Mouse (Mus musculus) CD4-positive, CD25-positive, alpha-beta regulatory T cell, adult 2 months (primary cell): ENCODE results near the gene Itgav.
"Not testable (repeated sequence)": the region's sequence is repeated elsewhere in the genome, so short reads cannot be mapped to it uniquely, and the experiment has no call there.

Experiments used
- DNase-seq: peaks from one replicate; pipeline ENCODE4 v3.0.0-alpha.2; 2012; ENCODE audit warnings: low read depth, low spot score

The Itgav gene

DNA sequence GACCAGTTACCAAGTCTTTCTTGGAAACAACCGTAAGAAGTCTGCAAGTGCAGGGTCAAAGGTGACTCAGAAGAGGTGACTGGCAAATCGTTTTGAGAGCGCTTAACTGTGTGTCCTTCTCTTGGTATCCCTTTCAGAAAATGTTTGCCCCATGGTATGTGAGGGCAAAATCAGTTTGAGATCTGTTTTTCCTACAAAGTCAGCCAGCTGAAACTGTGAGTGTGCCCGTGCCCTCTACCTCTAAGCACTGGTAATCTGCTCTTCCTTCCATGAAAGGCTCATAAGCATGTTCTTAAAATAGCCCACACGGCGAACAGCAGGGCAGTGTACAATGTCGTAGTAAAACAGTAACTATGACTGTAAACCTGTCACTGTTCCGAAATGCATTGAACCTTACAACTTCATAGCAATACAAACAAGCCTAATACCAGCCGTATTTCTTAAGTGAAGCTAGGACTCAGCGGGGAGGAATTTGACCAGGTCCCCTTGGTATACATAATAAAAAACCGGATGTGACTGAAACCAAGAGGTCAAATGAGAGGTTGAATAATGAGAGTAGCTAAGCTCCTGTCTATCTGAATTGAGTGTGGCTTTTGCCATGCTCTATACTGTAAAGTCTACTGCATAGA is 14.2 kb upstream of the Itgav start:
- DNase-seq, result no peak

DNA sequence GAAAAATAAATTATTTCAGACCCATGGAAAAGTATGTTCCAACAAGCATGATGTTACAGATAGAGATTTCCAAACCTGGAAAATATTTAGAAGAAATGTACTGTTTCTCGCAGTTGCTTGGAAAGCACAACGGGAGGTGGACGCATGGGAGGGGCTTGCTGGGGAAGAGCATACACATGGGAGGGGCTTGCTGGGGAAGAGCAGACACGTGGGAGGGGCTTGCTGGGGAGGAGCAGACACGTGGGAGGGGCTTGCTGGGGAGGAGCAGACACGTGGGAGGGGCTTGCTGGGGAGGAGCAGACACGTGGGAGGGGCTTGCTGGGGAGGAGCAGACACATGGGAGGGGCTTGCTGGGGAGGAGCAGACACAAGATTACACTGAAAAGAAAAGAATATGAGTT is 10.9 kb upstream of the Itgav start:
- DNase-seq, result not testable (repeated sequence)

DNA sequence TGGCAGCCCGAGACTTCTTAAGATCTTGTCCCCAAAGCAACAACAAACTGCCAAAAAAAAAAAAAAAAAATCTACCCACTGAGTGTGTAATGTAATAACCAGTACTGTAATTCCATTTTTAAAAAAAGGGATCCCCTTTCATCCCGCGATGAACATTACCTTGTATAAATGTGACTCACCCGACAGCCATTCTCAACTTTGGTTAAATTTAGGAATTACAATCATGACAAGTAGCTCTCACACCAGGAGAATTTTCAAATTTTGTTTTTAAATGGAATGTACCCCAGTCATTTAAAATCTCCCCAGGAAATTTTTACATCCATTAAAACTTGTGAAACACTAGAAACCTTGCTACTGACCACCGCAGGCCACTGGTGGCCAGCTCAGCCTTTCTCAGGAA is 10.3 kb upstream of the Itgav start:
- no peak for DNase-seq

DNA sequence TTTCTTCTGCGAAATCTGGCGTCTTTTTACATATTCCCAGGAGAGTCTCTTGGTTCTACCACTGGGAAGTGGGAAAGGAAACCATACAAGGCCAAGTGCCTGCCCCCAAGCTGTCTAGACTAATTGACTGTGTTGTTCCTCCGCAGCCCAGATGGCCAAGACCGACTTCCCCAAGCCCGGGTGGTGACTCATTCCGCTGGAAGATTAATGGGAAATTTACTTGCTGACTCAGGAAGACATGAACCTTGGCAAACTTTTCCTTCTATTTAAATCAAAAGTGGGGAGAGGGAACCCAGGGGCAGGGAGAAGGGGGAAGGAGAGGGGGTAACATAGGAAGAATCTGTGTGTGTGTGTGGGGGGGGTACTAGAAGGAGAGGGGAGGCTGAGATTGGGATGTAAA is 9.4 kb upstream of the Itgav start:
- no peak for DNase-seq

DNA sequence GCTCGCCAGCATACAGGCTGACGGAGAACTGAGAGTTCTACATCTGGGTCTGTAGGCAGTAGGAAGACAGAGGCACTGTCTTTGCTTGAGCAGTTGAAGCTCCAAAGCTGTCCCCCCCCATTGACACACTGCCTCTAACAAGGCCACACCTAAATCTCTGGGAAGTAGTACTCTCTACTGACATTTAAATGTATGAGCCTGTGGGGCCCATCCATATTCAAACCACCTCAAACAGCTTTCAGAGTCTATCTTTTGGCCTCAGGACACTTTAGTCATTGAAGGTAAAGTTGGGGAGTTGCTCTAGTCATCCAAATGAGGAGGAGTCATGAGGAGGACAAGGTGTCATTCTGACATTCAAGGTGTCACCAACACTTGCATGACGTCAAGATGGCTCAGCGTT is 5.9 kb upstream of the Itgav start:
- no peak for DNase-seq

DNA sequence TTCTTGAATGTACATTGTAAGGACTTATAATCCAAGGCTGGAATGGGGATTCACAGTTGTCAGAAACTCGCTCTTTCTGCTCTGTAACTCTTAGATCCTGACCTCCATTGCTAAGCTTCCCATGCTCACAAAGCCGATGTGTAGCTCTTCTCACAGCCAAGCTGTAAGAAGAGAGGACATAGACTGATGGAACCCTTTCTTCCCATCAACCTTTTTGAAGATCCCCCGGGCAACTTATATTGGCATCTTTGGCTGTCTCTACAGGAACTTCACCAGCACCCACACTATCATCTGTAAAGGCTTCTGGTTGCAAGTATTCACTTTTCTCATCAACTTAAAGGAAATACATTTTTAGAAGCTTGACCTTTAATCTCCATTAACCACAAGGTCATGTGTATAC is 2.6 kb upstream of the Itgav start:
- no peak for DNase-seq

DNA sequence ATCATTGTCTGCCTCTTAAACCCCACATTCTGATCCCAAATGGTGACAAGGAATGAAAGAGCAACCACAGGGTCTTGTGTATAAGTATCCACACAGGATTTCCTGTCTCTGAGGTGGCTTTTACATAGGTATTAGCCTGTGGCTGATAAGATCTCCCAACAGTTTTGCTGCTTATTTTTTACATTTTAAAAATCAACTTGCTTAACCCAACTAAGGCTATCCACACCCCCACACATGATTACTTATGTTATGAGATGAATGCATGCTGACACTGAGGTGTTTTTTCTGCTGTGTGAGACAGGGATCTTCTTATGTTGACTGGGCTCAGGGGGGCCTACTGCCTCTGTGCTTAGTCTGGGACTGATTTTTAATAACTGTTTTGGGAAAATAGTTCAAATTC is 1.3 kb upstream of the Itgav start:
- peak; percentile 54 for DNase-seq

DNA sequence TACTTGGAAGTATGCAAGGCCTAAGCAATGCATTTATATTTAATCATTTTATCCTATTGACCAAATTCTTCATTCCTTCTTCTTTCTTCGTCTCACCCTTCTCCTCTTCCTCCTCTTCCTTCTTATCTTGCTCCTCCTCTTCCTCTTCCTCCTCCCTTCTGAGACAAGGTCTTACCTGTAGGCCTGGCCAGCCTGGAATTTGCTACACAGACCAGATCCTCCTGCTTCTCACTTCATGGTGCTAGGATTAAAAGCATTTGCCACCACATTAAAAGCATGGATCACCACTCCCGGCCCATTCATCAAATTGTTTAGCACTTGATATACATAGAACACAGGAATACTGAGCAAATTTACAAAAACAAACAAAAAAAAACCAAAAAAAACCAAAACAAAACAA is 851 bp upstream of the Itgav start:
- DNase-seq, result peak; percentile 7

DNA sequence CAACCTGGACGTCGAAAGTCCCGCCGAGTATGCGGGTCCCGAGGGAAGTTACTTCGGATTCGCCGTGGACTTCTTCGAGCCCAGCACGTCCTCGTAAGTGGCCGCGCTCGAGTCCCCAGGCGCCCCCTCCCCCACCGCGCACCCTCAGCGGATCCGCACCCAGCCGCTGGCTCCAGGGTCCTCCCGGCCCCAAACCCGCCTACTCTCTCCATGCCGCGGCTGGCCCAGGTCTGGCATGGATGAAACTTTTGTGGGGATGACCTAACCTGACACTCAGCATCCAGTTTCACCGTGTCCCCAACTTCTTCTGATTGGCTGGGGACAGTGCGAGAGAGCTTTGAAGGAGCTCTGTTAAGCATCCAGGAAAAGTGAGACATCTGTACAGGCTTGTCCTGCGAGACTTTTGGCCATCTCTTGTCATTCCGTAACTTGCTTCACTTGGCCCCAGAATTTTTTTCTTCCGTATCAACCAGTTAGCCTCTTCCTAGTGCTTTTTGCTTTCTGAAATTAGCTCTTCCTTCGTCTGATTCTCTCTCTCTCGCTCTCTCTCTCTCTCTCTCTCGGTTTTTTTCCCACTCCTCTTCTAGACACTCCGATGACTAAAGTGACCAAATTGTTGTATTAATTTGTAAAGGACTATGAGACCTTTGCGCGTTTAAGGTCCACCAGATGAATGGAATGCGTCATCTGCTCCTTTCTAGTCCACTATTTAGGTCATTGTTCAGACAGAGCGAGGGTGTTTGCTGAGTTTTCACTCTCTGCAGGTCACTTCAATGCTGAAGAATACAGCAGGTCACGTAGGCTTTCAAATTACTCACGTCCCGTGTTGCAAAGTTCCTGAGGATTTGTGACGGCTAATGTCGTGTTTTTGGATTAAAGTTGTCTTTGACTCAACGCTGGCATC is 882 bp downstream of the Itgav start:
- DNase-seq, result peak; percentile 68

DNA sequence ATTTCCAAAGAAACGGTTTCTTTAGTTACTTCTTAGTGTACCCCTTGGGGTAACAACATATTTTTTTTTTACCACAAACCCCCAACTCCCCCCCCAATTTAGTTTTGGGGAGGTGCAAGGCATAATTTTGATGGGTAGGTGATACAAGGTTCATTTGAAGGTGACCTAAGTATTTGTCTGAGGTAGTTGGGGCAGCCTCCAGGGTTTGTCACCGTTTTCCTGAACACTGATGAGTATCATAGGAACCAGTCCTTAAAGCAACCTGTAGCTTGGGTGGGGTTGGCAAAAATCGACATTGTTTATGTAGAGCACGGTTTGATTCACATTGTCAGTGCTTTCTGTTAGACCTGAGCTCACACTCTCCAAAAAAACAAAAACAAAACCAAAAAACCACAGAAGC is 1.6 kb downstream of the Itgav start:
- peak; percentile 30 for DNase-seq

DNA sequence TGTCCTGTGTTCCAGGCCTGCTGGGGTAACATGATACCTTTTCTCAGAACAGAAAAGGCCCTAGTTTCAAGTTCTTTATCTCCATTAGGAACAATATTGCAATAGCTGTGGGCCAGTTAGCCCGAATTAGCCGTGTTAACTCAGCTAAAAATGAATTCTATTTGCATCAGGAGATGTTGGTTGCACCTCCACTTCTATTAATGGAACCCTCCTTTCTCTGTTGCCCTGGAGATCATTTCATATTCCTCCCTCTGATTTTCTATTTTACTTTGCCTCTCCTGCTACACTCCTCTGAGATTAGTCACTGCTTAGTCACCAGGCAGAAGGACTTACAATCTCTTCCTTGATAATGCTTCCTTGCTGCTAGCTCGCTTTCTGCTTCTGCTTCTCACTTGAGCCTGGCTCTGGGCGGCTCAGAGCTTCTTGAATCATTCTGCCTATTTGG is 4.1 kb downstream of the Itgav start:
- no peak for DNase-seq

DNA sequence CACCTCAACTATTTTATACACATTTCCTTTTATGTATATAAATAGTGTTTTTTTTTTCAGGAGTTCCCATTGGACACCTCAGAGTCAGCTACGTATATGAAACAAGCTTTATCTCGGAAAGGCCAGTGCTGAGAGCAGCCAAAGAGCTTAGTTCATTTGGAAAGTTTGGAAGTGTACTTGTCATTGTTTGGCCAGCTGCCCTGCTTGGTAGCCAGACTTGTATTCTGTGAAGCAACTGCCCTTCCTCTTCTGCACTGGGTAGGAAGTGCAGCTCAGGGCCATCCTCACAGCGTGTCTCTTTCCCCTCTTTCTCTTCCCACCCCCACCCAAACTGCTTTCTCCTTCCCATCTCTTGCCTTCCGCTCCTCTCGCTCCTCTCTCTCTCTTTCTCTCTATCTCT is 5.1 kb downstream of the Itgav start:
- DNase-seq, result no peak

DNA sequence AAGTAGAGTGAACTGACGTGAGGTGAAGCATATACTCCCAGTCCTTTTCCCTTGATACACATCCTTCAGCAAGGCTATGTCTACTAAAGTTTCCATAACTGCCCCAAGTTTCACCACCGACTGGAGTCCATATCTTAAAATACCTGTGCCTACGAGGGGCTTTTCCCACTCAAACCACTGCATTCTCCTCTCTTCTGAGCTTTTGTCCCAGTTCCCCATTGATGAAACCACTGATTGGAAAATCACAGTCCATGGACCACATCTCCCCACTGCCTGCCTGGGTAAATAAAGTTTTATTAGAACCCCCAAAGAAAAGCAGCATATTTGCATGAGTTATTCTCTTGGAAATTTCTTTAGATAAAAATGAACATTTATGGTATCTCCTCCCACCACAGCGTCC is 8.7 kb downstream of the Itgav start:
- no peak for DNase-seq

DNA sequence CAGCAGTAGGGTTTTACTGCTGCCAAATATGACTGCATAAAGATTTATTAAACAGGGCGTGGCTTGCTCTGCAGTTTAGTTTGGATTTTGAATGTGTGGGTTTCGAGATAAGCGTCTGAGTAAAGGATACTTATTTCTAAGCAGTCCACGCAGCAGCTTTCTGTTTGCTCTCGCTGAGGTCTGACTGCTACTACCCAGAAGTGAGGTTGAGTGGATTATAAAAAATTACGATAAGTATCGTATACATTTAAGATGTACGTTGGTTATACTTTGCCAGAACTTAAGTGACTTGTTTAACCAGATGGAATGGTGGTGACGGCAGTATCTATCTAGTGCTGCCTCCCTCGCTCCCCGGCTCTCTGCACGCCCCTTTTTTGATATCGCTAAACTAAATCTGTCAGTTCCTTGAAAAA is 9.8 kb downstream of the Itgav start:
- no peak for DNase-seq

DNA sequence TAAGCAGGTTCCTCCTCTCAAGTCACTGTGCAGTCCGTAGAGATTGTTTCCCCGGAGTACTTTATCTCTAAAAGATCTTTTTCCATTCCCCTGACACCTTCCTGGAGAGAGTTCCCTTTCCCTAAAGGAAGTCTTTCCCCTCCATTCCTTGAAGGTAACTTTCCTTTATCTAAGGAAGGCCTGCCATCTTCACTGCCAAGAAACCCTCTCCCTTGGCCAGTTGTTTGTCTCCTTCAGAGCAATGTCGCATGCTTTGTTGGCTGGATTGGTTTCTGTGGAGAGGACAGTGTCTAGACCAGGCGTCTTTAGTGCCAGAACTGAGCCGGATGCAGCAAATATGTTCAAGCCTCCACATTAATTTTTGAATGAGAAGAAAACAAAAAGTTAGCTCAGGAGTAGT is 11.1 kb downstream of the Itgav start:
- no peak for DNase-seq

DNA sequence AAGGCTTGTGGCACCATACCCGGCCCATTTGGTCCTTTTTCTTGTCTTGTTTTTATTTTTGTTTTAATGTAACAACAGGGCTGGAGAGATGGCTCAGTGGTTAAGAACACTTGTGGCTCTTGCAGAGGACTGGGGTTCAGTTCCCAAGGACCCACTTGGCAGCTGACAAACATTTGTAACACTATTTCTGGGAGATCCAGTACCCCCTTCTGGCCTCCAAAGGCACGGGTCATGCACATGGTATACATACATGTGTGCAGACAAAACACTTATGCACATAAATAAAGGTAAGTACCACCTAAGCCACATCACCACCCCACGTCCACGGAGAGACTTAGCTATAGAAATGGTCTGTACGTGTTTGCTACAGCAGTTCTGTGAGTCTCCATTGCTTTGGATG is 12.6 kb downstream of the Itgav start:
- no peak for DNase-seq

DNA sequence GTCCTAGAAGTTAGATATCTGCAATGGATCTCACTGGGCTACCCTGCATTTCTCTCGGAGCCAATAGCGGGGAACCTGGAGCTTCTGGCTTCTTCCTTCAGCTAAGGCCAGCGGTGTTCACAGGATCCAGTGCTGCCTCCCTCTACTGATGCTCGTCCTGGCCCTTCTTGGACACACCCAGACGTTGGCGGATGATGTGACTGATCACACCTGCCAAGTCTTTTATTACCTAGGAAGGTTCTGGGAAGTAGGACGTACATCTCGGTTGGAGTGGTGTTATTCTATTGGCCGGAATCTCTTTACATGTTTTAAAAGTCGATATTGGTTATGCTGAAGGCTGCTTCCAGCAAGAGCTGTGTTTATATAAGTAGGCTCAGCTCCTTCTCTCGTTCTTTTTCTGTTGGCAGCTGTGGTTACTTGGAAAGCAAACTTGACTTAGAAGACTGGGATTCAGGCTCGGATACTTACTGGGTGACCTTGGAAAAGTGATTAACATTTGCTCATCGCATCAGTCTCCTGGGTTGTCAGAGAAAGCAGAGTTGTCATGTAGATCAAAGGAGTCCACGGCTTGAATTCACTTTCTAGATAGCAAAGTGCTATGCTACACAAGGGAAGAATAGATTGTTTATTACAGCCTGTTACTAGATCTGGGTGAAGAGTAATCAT is 14.5 kb downstream of the Itgav start:
- no peak for DNase-seq

DNA sequence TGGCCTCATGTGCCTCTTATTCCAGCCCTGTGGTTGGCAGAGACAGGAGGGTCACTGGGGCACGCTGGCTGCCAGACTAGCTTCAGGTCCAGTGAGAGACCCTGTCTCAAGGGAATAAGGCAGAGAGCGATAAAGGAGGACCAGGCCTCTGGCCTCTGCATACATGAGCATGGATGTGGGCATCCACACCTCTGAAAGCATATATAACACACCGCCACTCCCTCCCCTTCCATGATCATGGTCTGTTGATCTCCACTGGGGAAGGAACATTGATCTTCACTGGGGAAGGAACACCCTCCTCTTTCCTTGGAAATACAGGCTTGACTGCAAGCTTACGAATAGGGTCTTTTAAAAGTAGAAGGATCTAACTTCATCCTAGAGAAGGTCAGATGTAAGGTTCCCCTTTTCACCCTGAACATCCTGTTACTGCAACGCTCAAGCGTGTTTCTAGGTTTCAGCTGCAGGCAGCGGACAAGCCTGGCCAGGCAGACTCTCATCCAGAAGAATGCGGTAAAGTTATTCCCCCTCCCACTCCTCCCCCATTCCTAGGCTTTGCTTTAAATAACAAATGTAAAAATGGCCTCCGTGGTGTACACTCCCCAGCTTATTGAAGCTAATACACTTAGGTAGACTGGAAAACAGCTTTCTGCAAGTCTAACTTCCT is 15.4 kb downstream of the Itgav start:
- no peak for DNase-seq

DNA sequence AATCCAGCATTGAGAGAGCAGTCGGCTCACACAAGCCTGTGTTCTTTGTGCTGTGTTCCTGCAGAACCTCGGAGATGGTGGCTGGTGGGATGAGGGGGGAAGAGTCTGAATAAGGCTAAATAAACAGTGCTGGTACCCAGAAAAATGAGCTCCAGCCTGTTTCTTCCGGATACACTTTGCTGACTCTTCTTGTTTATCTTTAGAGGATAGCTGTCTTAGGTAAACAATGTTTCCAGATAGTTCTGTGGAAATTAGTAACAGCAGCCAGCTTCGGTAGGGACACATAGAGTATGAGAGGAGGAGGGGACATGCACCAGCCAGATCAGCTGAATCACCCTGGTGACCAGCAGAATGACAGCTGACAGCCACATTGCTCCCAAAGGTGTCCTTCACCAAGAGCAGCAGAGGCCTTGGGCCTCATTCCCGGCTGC is 16.4 kb downstream of the Itgav start:
- no peak for DNase-seq

DNA sequence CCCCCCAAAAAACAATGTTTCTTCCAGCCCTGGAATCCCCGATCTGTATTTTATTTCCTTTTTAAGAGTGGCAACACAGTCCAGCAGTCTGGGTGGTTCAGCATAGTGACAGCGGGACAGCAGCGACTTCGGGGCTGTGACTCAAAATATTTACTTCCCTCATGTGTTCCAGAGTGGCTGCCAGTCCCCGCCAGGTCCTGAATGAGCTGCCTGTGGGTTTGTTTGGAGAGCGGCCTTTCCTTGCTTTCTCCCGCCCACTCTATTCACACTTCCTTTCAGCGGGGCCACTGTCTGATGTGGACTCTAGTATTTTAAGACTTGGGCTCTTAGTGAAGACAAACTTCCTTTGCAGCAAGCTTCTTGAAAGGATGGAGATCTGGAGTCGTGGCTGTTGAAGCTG is 18.0 kb downstream of the Itgav start:
- no peak for DNase-seq

DNA sequence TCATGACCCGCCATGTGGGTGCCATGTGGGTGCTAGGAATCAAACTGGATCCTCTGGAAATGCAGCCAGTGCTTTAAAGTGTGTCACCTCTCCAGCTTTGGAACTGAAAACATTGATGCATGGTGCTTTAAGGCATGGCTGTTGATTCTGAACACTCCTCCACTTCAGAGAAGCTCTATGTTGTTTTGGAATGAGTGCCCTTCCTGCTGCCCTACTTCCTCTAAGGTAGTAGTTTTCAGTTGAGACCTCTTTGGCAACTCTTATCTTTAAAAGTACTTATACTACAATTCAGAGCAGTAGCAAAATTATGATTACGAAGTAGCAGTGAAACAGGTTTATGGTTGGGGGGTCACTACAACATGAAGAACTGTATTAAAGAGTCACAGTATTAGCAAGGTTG is 18.6 kb downstream of the Itgav start:
- no peak for DNase-seq

DNA sequence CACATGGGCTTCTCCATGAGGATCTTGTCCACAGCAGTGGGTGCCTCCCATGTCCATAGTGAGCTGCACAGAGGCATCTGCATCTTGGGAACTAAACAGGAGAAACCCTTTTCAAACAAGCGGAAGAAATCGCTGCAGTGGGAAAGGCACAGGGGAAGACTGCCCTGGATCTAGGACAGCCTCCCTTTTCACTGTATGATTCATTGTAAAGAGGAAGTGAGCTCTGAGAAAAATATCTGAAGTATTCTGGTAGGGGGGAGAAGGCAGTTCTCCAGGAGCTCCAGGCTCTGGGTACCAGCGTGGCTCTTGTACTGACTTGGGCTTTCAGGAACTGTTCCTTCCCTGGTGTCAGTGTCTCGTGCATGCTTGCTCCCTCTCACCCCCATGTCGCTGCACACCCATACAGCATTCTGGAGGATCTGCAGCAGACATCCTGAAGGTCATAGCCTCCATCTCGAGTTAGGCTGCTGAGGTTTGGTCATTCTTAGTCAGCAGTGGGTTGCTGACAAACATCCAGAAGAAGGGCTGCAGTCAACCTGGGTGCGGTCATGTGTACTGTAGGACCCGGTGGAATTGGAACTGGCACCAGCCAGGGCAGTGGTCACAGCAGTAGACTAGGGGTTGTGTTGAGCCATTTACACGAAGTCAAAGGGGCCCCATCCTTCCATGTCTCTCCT is 20.2 kb downstream of the Itgav start:
- peak; percentile 12 for DNase-seq
